Mouse (Mus musculus): ENCODE results near the gene Carmil1.

The Carmil1 gene

GRCm38 (mm10) chr13:24049267-24050034 is 231.1 kb downstream of the Carmil1 start:
- in situ Hi-C loops (cut with MseI, MboI): no loop called here

- in situ Hi-C loops (cut with MseI, MboI): no loop called here
Measured at GRCm38 (mm10) chr13:24048611-24049010, 232.0 kb downstream of the Carmil1 start.

GRCm38 (mm10) chr13:24045271-24045670 is 235.3 kb downstream of the Carmil1 start:
- in situ Hi-C loops (cut with MseI, MboI): no loop called here

GRCm38 (mm10) chr13:24040221-24040620 is 240.4 kb downstream of the Carmil1 start:
- in situ Hi-C loops (cut with MseI, MboI): no loop called here

GRCm38 (mm10) chr13:24037502-24037901 is 243.1 kb downstream of the Carmil1 start:
- in situ Hi-C loops (cut with MseI, MboI): no loop called here

GRCm38 (mm10) chr13:24036150-24036549 is 244.4 kb downstream of the Carmil1 start:
- in situ Hi-C loops (cut with MseI, MboI): no loop called here

- in situ Hi-C loops (cut with MseI, MboI): no loop called here
Measured at GRCm38 (mm10) chr13:24027191-24028170, 253.1 kb downstream of the Carmil1 start.

GRCm38 (mm10) chr13:24018515-24018914 is 262.1 kb downstream of the Carmil1 start:
- in situ Hi-C loops (cut with MseI, MboI): no loop called here

- in situ Hi-C loops (cut with MseI, MboI): no loop called here
Measured at GRCm38 (mm10) chr13:24005528-24005927, 275.1 kb downstream of the Carmil1 start.

GRCm38 (mm10) chr13:24001797-24002196 is 278.8 kb downstream of the Carmil1 start:
- in situ Hi-C loops (cut with MseI, MboI): no loop called here

- in situ Hi-C loops (cut with MseI, MboI): no loop called here
Measured at GRCm38 (mm10) chr13:24001081-24001480, 279.5 kb downstream of the Carmil1 start.

GRCm38 (mm10) chr13:23998826-23999225 is 281.8 kb downstream of the Carmil1 start:
- in situ Hi-C loops (cut with MseI, MboI): no loop called here

GRCm38 (mm10) chr13:23994756-23995155 is 285.8 kb downstream of the Carmil1 start:
- in situ Hi-C loops (cut with MseI, MboI): no loop called here

GRCm38 (mm10) chr13:23994024-23994423 is 286.6 kb downstream of the Carmil1 start:
- in situ Hi-C loops (cut with MseI, MboI): no loop called here

GRCm38 (mm10) chr13:23990928-23991327 is 289.7 kb downstream of the Carmil1 start, which contains the start of gene Scgn:
Scgn (minus strand) TSS chr13:23991214.
- in situ Hi-C loops (cut with MseI, MboI): no loop called here

- in situ Hi-C loops (cut with MseI, MboI): no loop called here
Measured at GRCm38 (mm10) chr13:23990451-23990850, 290.1 kb downstream of the Carmil1 start.

- in situ Hi-C loops (cut with MseI, MboI): no loop called here
Measured at GRCm38 (mm10) chr13:23985130-23985529, 295.5 kb downstream of the Carmil1 start.

- in situ Hi-C loops (cut with MseI, MboI): no loop called here
Measured at GRCm38 (mm10) chr13:23972271-23972670, 308.3 kb downstream of the Carmil1 start.

- in situ Hi-C loops (cut with MseI, MboI): no loop called here
Measured at GRCm38 (mm10) chr13:23971870-23972269, 308.7 kb downstream of the Carmil1 start.

GRCm38 (mm10) chr13:23964909-23965308 is 315.7 kb downstream of the Carmil1 start:
- in situ Hi-C loops (cut with MseI, MboI): no loop called here
